Mouse (Mus musculus) forebrain, postnatal 0 days (tissue): ENCODE data around the gene Atxn7l2. TPM values are rescaled to one million over a fixed set of nuclear protein-coding genes. Genes with fewer than 3 reads are reported as not detected.

Experiments used
- ATAC-seq: fragments of 200-750 bp; cut with Nextera tagmentation; 2 replicates; pipeline ENCODE4 v1.8.0; 2017; ENCODE audit warnings: mild to moderate bottlenecking, moderate library complexity
- DNase-seq: peaks from one replicate; pipeline ENCODE4 v3.0.0-alpha.2; 2015
- H3K27ac ChIP-seq: fragments of 300-500 bp; sonication (generic); 2 replicates; pipeline ENCODE4 v1.5.1; 2014; ENCODE audit warnings: low read depth, mild to moderate bottlenecking, antibody characterized with exemption, low read length, moderate library complexity, mixed read lengths
- H3K27me3 ChIP-seq: fragments of 300-500 bp; sonication (generic); 2 replicates; pipeline ENCODE4 v1.6.1; 2014; ENCODE audit warnings: mild to moderate bottlenecking, low read length, mixed read lengths; ENCODE audit not compliant: insufficient read depth
- H3K36me3 ChIP-seq: fragments of 300-500 bp; sonication (generic); 2 replicates; pipeline ENCODE4 v1.6.1; 2014; ENCODE audit warnings: mild to moderate bottlenecking, moderate library complexity; ENCODE audit not compliant: insufficient read depth
- H3K4me1 ChIP-seq: fragments of 300-500 bp; sonication (generic); 2 replicates; pipeline ENCODE4 v1.6.1; 2014; ENCODE audit warnings: antibody characterized with exemption; ENCODE audit not compliant: insufficient read depth
- H3K4me2 ChIP-seq: fragments of 300-500 bp; sonication (generic); 2 replicates; pipeline ENCODE4 v1.6.1; 2014; ENCODE audit warnings: low read depth, mild to moderate bottlenecking, moderate library complexity
- H3K4me3 ChIP-seq: fragments of 300-500 bp; sonication (generic); 2 replicates; pipeline ENCODE4 v1.5.1; 2014; ENCODE audit warnings: low read depth, low read length, mixed read lengths
- H3K9ac ChIP-seq: fragments of 300-500 bp; sonication (generic); 2 replicates; pipeline ENCODE4 v1.6.1; 2014; ENCODE audit warnings: mild to moderate bottlenecking
- H3K9me3 ChIP-seq: fragments of 300-500 bp; sonication (generic); 2 replicates; pipeline ENCODE4 v1.6.1; 2016; ENCODE audit warnings: low read length
- CTCF ChIP-seq: sonication (generic); IDR thresholded peaks from 2 replicates; pipeline ENCODE4 v1.5.1; 2016; ENCODE audit warnings: antibody characterized with exemption, control low read depth, low read depth
- WGBS: fragments of 180-500 bp; shearing (Covaris S2); extraction: QIAGEN DNeasy Blood & Tissue Kit; methylation state at CpG from one replicate; pipeline ENCODE4 v1.1.7; 2014; 5-methylcytosine and 5-hydroxymethylcytosine counted together
- polyA plus RNA-seq: library from polyadenylated mRNA; unstranded; fragments of >200 nt; fragmentation: Nextera tagmentation; extraction: Ambion mirVana; gene quantifications from 2 replicates; pipeline ENCODE4 v1.2.1, GENCODE M21; 2015
- total RNA-seq: library from RNA; depleted of rRNA; stranded (reverse); fragments of >200 nt; gene quantifications from 2 replicates; pipeline ENCODE4 v1.2.3, GENCODE M21; 2014; rRNA removed

The Atxn7l2 gene
- total and polyA plus RNA-seq, 2 experiments from 2014 or later = 20.7 to 22.0 TPM

DNA sequence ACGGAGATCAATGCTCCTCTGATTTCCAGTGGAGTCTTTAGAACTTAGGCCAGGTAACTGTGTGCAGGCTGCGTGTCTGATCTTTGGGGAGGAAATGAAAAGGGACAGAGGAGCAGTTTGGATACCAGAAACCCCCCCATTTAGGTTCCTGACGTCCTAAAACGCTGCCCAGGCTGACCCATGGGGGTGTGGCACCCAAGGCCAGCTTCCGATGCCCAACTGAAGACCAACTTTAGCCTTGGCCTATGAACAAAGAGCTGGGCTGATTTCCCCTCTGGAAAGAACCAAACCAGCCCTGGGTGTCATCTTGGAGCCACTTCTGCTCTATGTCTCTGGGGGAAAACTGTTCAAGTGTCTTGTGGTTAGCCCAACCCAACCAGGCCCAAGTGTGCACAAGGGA, 46.6 kb downstream of the Atxn7l2 start:
- Histone ChIP-seq H3K4me3 (no peak overlapping the region), H3K9ac (no peak overlapping the region), H3K4me2 (no peak overlapping the region), H3K27ac (no peak overlapping the region), H3K36me3 (no peaks in the 10 kb centered on the region), H3K27me3 (no peaks in the 10 kb centered on the region), H3K9me3 (no peaks in the 10 kb centered on the region), H3K4me1 (peaks cover 8% of the 10 kb centered on the region; the same call in 1 of the 2 replicates)
- DNase-seq (no peak), ATAC-seq (no peak)
- WGBS = 63% methylated on average over 5 of the region's 5 CpGs
- no peak for TF ChIP-seq CTCF

DNA sequence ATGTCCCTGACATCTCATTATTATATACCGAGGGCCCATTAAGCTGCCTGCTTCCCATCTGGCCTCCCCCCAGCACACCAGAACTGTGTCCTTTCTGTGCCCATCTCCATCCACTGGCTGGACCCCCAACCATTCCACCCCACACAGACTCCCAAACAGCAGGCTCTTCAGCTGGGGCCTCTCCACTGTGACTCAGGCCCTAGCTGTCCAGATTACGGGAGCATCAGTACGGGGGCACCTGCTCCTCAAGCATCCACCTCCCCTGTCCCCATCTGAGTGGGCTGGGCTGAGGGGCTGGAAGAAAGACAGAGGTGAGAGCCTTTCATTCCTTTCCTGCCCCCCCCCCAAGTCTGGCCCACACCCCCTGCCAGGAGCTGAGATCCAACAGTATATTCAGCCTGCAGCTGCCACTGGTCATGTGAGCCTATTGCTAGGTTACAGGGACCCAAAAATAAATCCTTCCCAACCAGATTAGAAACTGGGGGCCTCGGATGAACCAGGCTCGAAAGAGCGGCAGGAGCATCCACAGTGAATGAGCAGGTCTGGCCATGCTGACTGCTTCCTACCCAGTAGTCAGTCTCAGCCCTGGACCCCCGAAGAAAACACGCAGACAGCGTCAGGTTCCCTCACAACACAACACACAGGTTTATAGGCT, 52.2 kb downstream of the Atxn7l2 start:
- no peaks in the 10 kb centered on the region for H3K36me3 ChIP-seq
- H3K9me3 ChIP-seq = no peaks in the 10 kb centered on the region
- H3K27ac ChIP-seq = peak overlapping the region; percentile 77
- 33% methylated on average over 9 of the region's 9 CpGs for WGBS
- peaks cover 22% of the 10 kb centered on the region for H3K4me1 ChIP-seq
- H3K4me2 ChIP-seq = no peak overlapping the region
- peak; percentile 78 for DNase-seq
- peak overlapping the region; percentile 37 for H3K9ac ChIP-seq
- no peak for TF ChIP-seq CTCF
- H3K27me3 ChIP-seq = no peaks in the 10 kb centered on the region
- ATAC-seq = peak; percentile 84
- H3K4me3 ChIP-seq = no peak overlapping the region

- Histone ChIP-seq H3K27me3 (no peaks in the 10 kb centered on the region), H3K27ac (peak within 1 kb of the TSS; percentile 69), H3K36me3 (no peaks in the 10 kb centered on the region), H3K9ac (peak within 1 kb of the TSS; percentile 63), H3K9me3 (no peaks in the 10 kb centered on the region), H3K4me2 (peak within 1 kb of the TSS; percentile 49), H3K4me3 (peak within 1 kb of the TSS; percentile 30), H3K4me1 (peaks cover 22% of the 10 kb centered on the region)
- TF ChIP-seq CTCF = no peak
- ATAC-seq (peak; percentile 80), DNase-seq (peak; percentile 66)
- 38% methylated on average over 4 of the region's 4 CpGs for WGBS
Measured at GRCm38 (mm10) chr3:108154656-108155055, 56.1 kb downstream of the Atxn7l2 start, which contains the start of gene Gpr61. Gene Gpr61, minus strand, starts transcription at chr3:108154882.

DNA sequence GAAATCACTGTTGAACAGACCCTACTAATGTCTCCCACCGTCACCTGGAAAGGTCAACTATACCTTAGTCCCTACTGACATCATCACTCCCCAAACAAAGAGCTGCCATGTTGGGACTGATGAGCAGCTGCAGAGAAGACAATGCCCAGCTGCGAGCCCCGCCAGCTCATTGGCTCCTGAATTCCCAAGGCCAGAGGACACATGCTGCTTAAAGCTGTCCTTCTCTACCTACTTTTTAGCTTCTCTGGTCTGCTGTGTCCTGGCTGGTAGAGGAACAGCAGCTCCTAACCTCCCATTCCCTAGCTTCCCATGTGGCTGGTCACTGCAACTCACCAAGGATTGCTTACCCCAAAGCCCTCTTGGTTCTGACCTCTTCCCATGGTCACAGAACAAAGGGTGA, 58.4 kb downstream of the Atxn7l2 start:
- Histone ChIP-seq H3K4me1 (peaks cover 7% of the 10 kb centered on the region), H3K27me3 (no peaks in the 10 kb centered on the region), H3K9me3 (no peaks in the 10 kb centered on the region), H3K4me2 (no peak overlapping the region), H3K27ac (no peak overlapping the region), H3K9ac (no peak overlapping the region), H3K4me3 (no peak overlapping the region), H3K36me3 (no peaks in the 10 kb centered on the region)
- DNase-seq (no peak), ATAC-seq (no peak)
- no peak for TF ChIP-seq CTCF
- WGBS = 83% methylated on average over 3 of the region's 3 CpGs

Other genes with a start within 250 kb of the Atxn7l2 start
- not detected in 2 replicates for gene Gstm3, start 241.7 kb downstream of the Atxn7l2 start, total RNA-seq
- gene Gstm3, start 241.7 kb downstream of the Atxn7l2 start, polyA plus RNA-seq = not detected in 2 replicates
- 6.5 TPM in 2 replicates for gene Gstm2, start 224.5 kb downstream of the Atxn7l2 start, total RNA-seq
- 11.9 and 12.0 TPM in 2 replicates for gene Gstm2, start 224.5 kb downstream of the Atxn7l2 start, polyA plus RNA-seq
- 57.9 and 58.1 TPM in 2 replicates for gene Gstm1, start 193.0 kb downstream of the Atxn7l2 start, total RNA-seq
- gene Gstm1, start 193.0 kb downstream of the Atxn7l2 start, polyA plus RNA-seq = 190 and 241 TPM in 2 replicates
- 5.5 and 5.6 TPM in 2 replicates for gene Gstm4, start 166.0 kb downstream of the Atxn7l2 start, total RNA-seq
- 20.7 and 22.9 TPM in 2 replicates for gene Gstm4, start 166.0 kb downstream of the Atxn7l2 start, polyA plus RNA-seq
- gene Ampd2, start 124.3 kb downstream of the Atxn7l2 start, total RNA-seq = 46.6 and 48.7 TPM in 2 replicates
- 38.8 and 47.0 TPM in 2 replicates for gene Ampd2, start 124.3 kb downstream of the Atxn7l2 start, polyA plus RNA-seq
- 0.10 and 0.38 TPM in 2 replicates for gene Gnat2, start 118.1 kb downstream of the Atxn7l2 start, total RNA-seq
- 0.16 and 0.27 TPM in 2 replicates for gene Gnat2, start 118.1 kb downstream of the Atxn7l2 start, polyA plus RNA-seq
- 109 and 120 TPM in 2 replicates for gene Gnai3, start 64.8 kb downstream of the Atxn7l2 start, total RNA-seq
- 104 and 118 TPM in 2 replicates for gene Gnai3, start 64.8 kb downstream of the Atxn7l2 start, polyA plus RNA-seq
- gene Gpr61, start 56.1 kb downstream of the Atxn7l2 start, total RNA-seq = 8.1 and 9.8 TPM in 2 replicates
- 3.2 and 5.3 TPM in 2 replicates for gene Gpr61, start 56.1 kb downstream of the Atxn7l2 start, polyA plus RNA-seq
- gene Amigo1, start 24.6 kb downstream of the Atxn7l2 start, total RNA-seq = 20.4 and 22.0 TPM in 2 replicates
- 9.4 and 12.1 TPM in 2 replicates for gene Amigo1, start 24.6 kb downstream of the Atxn7l2 start, polyA plus RNA-seq
- 4.1 and 5.4 TPM in 2 replicates for gene Cyb561d1, start 9.7 kb downstream of the Atxn7l2 start, total RNA-seq
- gene Cyb561d1, start 9.7 kb downstream of the Atxn7l2 start, polyA plus RNA-seq = 3.3 and 4.5 TPM in 2 replicates
- gene Sypl2, start 15.7 kb upstream of the Atxn7l2 start, total RNA-seq = 0.29 and 1.0 TPM in 2 replicates
- 0.42 and 0.70 TPM in 2 replicates for gene Sypl2, start 15.7 kb upstream of the Atxn7l2 start, polyA plus RNA-seq
- 134 and 189 TPM in 2 replicates for gene Psma5, start 46.0 kb upstream of the Atxn7l2 start, total RNA-seq
- gene Psma5, start 46.0 kb upstream of the Atxn7l2 start, polyA plus RNA-seq = 239 and 278 TPM in 2 replicates
- 61.9 and 69.0 TPM in 2 replicates for gene Sort1, start 73.1 kb upstream of the Atxn7l2 start, total RNA-seq
- 11.3 and 12.9 TPM in 2 replicates for gene Sort1, start 73.1 kb upstream of the Atxn7l2 start, polyA plus RNA-seq
- not detected in 2 replicates for gene Mybphl, start 154.0 kb upstream of the Atxn7l2 start, total RNA-seq
- not detected in 2 replicates for gene Mybphl, start 154.0 kb upstream of the Atxn7l2 start, polyA plus RNA-seq
- gene Psrc1, start 172.9 kb upstream of the Atxn7l2 start, total RNA-seq = 9.5 and 10.5 TPM in 2 replicates
- 6.5 and 7.0 TPM in 2 replicates for gene Psrc1, start 172.9 kb upstream of the Atxn7l2 start, polyA plus RNA-seq
- 39.0 and 51.4 TPM in 2 replicates for gene Celsr2, start 204.6 kb upstream of the Atxn7l2 start, total RNA-seq
- 14.4 and 24.5 TPM in 2 replicates for gene Celsr2, start 204.6 kb upstream of the Atxn7l2 start, polyA plus RNA-seq
- gene Sars, start 234.3 kb upstream of the Atxn7l2 start, total RNA-seq = 196 and 202 TPM in 2 replicates
- gene Sars, start 234.3 kb upstream of the Atxn7l2 start, polyA plus RNA-seq = 220 and 223 TPM in 2 replicates